Mouse (Mus musculus) embryonic facial prominence, embryonic 12.5 days (tissue): ENCODE measurements around the gene Slc25a22. TPM values are rescaled to one million over a fixed set of nuclear protein-coding genes. Genes with fewer than 3 reads are reported as not detected.

ENCODE experiments used
- ATAC-seq: fragments of 200-750 bp; cut with Nextera tagmentation; 2 replicates; pipeline ENCODE4 v1.8.0; 2017; ENCODE audit not compliant: insufficient number of reproducible peaks, insufficient read depth, low FRiP score, low TSS enrichment
- H3K27ac ChIP-seq: fragments of 300-500 bp; sonication (generic); 2 replicates; pipeline ENCODE4 v1.5.1; 2016; ENCODE audit warnings: mild to moderate bottlenecking
- H3K27me3 ChIP-seq: fragments of 300-500 bp; sonication (generic); 2 replicates; pipeline ENCODE4 v1.6.1; 2016; ENCODE audit warnings: mild to moderate bottlenecking, moderate library complexity
- H3K36me3 ChIP-seq: fragments of 300-500 bp; sonication (generic); 2 replicates; pipeline ENCODE4 v1.6.1; 2016; ENCODE audit warnings: mild to moderate bottlenecking
- H3K4me1 ChIP-seq: fragments of 300-500 bp; sonication (generic); 2 replicates; pipeline ENCODE4 v1.6.1; 2016
- H3K4me2 ChIP-seq: fragments of 300-500 bp; sonication (generic); replicated peaks from 2 replicates; pipeline ENCODE4 v1.6.1; 2016; ENCODE audit warnings: mild to moderate bottlenecking, moderate library complexity
- H3K4me3 ChIP-seq: fragments of 300-500 bp; sonication (generic); 2 replicates; pipeline ENCODE4 v1.5.1; 2016; ENCODE audit warnings: mild to moderate bottlenecking
- H3K9ac ChIP-seq: fragments of 300-500 bp; sonication (generic); 2 replicates; pipeline ENCODE4 v1.6.1; 2016; ENCODE audit warnings: mild to moderate bottlenecking, moderate library complexity
- H3K9me3 ChIP-seq: fragments of 300-500 bp; sonication (generic); 2 replicates; pipeline ENCODE4 v1.6.1; 2016; ENCODE audit warnings: mild to moderate bottlenecking, moderate library complexity
- WGBS: fragments of 180-500 bp; shearing (Covaris S2); methylation state at CpG from one replicate; pipeline ENCODE4 v1.1.7; 2016; 5-methylcytosine and 5-hydroxymethylcytosine counted together
- polyA plus RNA-seq: library from polyadenylated mRNA; unstranded; fragments of >200 nt; fragmentation: Nextera tagmentation; extraction: Ambion mirVana; gene quantifications from 2 replicates; pipeline ENCODE4 v1.2.1, GENCODE M21; 2016

Slc25a22 gene
- polyA plus RNA-seq, 1 experiment from 2014 or later = 39.2 TPM

DNA sequence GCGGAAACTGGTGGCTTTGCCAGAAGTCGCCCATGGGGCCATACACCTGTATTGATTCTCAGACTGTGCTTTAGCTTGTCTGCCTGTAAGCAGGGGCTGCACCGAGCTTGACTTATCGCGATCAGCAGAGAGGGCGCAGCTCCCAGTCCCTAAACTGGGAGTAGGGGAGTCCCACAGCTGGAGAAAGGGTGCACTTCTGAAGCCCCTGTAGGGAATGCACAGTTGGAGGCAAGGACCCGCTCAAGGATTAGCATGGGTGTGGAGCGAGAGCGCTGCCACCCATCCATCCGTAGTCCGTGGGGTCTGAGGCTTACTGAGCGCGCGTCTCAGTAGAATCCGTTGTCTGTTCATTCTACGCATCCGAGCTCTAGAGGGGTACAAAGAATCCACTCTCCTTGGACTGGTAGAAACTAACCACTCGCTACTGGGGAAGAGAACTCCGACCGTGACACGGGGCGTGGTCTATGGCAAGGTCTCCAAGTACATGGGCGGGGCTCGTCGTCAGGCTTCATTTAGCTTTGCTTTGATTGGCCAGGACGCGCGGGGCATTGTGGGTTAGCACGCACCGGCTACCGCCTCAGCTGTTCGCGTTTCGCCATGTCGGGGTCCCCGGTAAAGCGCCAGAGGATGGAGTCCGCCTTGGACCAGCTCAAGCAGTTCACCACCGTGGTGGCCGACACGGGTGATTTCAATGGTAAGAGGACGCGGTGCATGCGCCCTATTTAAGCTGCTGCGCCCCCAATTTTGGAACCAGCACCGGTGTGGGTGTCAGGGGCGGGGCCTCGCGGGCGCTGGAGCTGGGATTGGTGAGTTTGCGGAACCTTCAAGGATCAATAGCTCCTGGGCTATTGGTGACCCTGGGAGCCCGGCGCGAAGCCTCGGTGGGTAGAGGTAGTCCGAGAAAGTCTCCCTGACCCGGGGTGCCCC lies 45.8 kb downstream of the Slc25a22 start, which contains the start of gene Taldo1:
Gene Taldo1, plus strand, starts transcription at position 575 of the 927 bp plus-strand sequence.
- peak within 1 kb of the TSS; percentile 63 for H3K4me3 ChIP-seq
- peaks cover 14% of the 10 kb centered on the region for H3K36me3 ChIP-seq
- peak; percentile 91 for ATAC-seq
- peak within 1 kb of the TSS; percentile 95 for H3K4me2 ChIP-seq
- H3K9ac ChIP-seq = peak within 1 kb of the TSS; percentile 69
- H3K4me1 ChIP-seq = peaks cover 7% of the 10 kb centered on the region
- under 1% methylated on average over 57 of the region's 57 CpGs for WGBS
- no peaks in the 10 kb centered on the region for H3K27me3 ChIP-seq
- no peaks in the 10 kb centered on the region for H3K9me3 ChIP-seq
- peak within 1 kb of the TSS; percentile 75 for H3K27ac ChIP-seq

DNA sequence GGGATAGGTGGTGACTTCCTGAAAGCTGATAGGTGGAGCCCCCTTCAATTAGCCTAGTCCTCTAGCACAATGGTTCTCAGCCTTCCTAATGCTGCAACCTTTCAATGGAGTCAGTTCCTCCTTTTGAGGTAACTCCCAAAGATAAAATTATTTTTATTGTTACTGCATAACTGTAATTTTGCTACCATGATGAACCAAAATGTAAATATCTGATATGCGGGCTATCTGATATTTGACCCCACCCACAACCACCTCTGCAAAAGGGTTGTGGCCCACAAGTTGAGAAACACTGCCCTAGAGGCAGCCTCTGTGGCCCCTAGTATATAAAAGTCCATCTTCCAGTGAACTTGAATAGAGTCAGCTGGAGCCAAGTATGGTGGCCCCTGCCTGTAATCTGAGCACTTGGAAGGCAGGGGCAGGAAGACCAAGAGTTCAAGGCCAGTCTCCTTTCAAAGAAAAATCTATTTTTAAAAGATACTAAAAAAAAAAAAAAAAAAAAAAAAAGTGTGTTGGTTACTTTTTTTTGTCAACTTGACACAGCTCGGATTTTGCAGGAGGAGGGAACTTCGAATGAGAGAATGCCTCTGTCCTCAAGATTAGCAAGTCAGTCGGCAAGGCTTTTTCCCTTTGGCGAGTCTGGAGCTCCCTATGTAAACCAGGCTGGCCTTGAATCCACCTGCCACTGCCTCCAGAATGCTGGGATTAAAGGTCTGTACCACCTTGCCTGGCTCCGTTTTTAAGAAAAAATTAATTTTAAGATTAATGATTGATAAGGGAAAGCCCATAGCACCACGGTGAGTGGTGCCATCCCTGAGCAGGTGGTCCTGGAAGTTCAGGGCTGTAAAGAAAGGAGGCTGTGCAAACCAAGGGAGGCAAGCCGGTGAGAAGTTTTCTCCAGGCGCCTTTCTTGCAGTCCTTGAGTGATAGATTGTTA lies 47.1 kb downstream of the Slc25a22 start:
- Histone ChIP-seq H3K4me2 (no peak overlapping the region), H3K36me3 (peaks cover 3% of the 10 kb centered on the region; the same call in 1 of the 2 replicates), H3K4me1 (peaks cover 7% of the 10 kb centered on the region), H3K9ac (no peak overlapping the region), H3K27me3 (no peaks in the 10 kb centered on the region), H3K27ac (no peak overlapping the region), H3K9me3 (no peaks in the 10 kb centered on the region), H3K4me3 (no peak overlapping the region; the same call in 1 of the 2 replicates)
- no peak for ATAC-seq
- 57% methylated on average over 9 of the region's 9 CpGs for WGBS

- Histone ChIP-seq H3K4me3 (no peak overlapping the region), H3K9ac (no peak overlapping the region), H3K27me3 (no peaks in the 10 kb centered on the region), H3K36me3 (no peaks in the 10 kb centered on the region), H3K4me2 (no peak overlapping the region), H3K9me3 (no peaks in the 10 kb centered on the region), H3K27ac (no peak overlapping the region), H3K4me1 (peaks cover 7% of the 10 kb centered on the region)
- ATAC-seq = no peak
- 65% methylated on average over 3 of the region's 3 CpGs for WGBS
Measured at GRCm38 (mm10) chr7:141388487-141389109, 49.1 kb downstream of the Slc25a22 start.

GRCm38 (mm10) chr7:141387807-141388486 lies 49.7 kb downstream of the Slc25a22 start:
- 49% methylated on average over 2 of the region's 2 CpGs for WGBS
- H3K9ac ChIP-seq = no peak overlapping the region
- H3K9me3 ChIP-seq = no peaks in the 10 kb centered on the region
- no peak overlapping the region for H3K27ac ChIP-seq
- H3K27me3 ChIP-seq = 0 out of 2 replicates have a peak, but pooled peaks cover 3% of the 10 kb centered on the region
- ATAC-seq = no peak
- H3K36me3 ChIP-seq = no peaks in the 10 kb centered on the region
- H3K4me3 ChIP-seq = no peak overlapping the region
- peaks cover 5% of the 10 kb centered on the region for H3K4me1 ChIP-seq
- no peak overlapping the region for H3K4me2 ChIP-seq

- Histone ChIP-seq H3K27me3 (0 out of 2 replicates have a peak, but pooled peaks cover 3% of the 10 kb centered on the region), H3K4me1 (no peaks in the 10 kb centered on the region), H3K4me2 (no peak overlapping the region), H3K9me3 (no peaks in the 10 kb centered on the region), H3K4me3 (no peak overlapping the region), H3K36me3 (no peaks in the 10 kb centered on the region), H3K9ac (no peak overlapping the region), H3K27ac (no peak overlapping the region)
- no peak for ATAC-seq
- WGBS = 69% methylated on average over 4 of the region's 4 CpGs
Measured at GRCm38 (mm10) chr7:141381068-141381835, 56.4 kb downstream of the Slc25a22 start.

Other genes with a start within 250 kb of the Slc25a22 start
- 91.0 and 111 TPM in 2 replicates for gene Hras, start 243.9 kb downstream of the Slc25a22 start, polyA plus RNA-seq
- gene Lrrc56, start 243.7 kb downstream of the Slc25a22 start, polyA plus RNA-seq = 12.1 and 13.4 TPM in 2 replicates
- gene Lmntd2, start 223.8 kb downstream of the Slc25a22 start, polyA plus RNA-seq = 3.9 TPM in 2 replicates
- 38.6 and 42.3 TPM in 2 replicates for gene Rassf7, start 222.0 kb downstream of the Slc25a22 start, polyA plus RNA-seq
- 87.1 and 99.9 TPM in 2 replicates for gene Phrf1, start 209.1 kb downstream of the Slc25a22 start, polyA plus RNA-seq
- gene Irf7, start 171.4 kb downstream of the Slc25a22 start, polyA plus RNA-seq = 0.99 and 1.1 TPM in 2 replicates
- not detected in 2 replicates for gene Cdhr5, start 161.1 kb downstream of the Slc25a22 start, polyA plus RNA-seq
- 4.0 and 5.0 TPM in 2 replicates for gene Sct, start 158.8 kb downstream of the Slc25a22 start, polyA plus RNA-seq
- gene Drd4, start 145.9 kb downstream of the Slc25a22 start, polyA plus RNA-seq = 1.7 and 2.3 TPM in 2 replicates
- gene Deaf1, start 110.2 kb downstream of the Slc25a22 start, polyA plus RNA-seq = 75.4 and 83.4 TPM in 2 replicates
- 54.3 and 56.7 TPM in 2 replicates for gene Tmem80, start 110.2 kb downstream of the Slc25a22 start, polyA plus RNA-seq
- gene Eps8l2, start 99.0 kb downstream of the Slc25a22 start, polyA plus RNA-seq = 5.6 and 5.7 TPM in 2 replicates
- gene Taldo1, start 45.7 kb downstream of the Slc25a22 start, polyA plus RNA-seq = 303 and 306 TPM in 2 replicates
- gene Gatd1, start 23.8 kb downstream of the Slc25a22 start, polyA plus RNA-seq = 62.2 and 68.5 TPM in 2 replicates
- gene Cend1, start 8.4 kb downstream of the Slc25a22 start, polyA plus RNA-seq = 7.4 and 10.4 TPM in 2 replicates
- gene Pidd1, start 6.1 kb upstream of the Slc25a22 start, polyA plus RNA-seq = 14.9 and 15.0 TPM in 2 replicates
- gene Rplp2, start 9.5 kb upstream of the Slc25a22 start, polyA plus RNA-seq = 1,180 and 1,203 TPM in 2 replicates
- gene Pnpla2, start 17.3 kb upstream of the Slc25a22 start, polyA plus RNA-seq = 13.9 and 14.6 TPM in 2 replicates
- gene Cracr2b, start 23.2 kb upstream of the Slc25a22 start, polyA plus RNA-seq = 12.8 and 13.3 TPM in 2 replicates
- gene Cd151, start 29.5 kb upstream of the Slc25a22 start, polyA plus RNA-seq = 17.0 and 19.6 TPM in 2 replicates
- 66.2 and 68.9 TPM in 2 replicates for gene Polr2l, start 37.2 kb upstream of the Slc25a22 start, polyA plus RNA-seq
- gene Tspan4, start 37.3 kb upstream of the Slc25a22 start, polyA plus RNA-seq = 36.8 and 43.3 TPM in 2 replicates
- 32.5 and 34.7 TPM in 2 replicates for gene Chid1, start 102.0 kb upstream of the Slc25a22 start, polyA plus RNA-seq
- gene Ap2a2, start 124.3 kb upstream of the Slc25a22 start, polyA plus RNA-seq = 99.2 and 102 TPM in 2 replicates
- gene Muc6, start 217.4 kb upstream of the Slc25a22 start, polyA plus RNA-seq = 0.19 and 0.23 TPM in 2 replicates